Mouse (Mus musculus) forebrain, embryonic 11.5 days (tissue): Measurements from ENCODE around the gene Nsun2. TPM values are rescaled to one million over a fixed set of nuclear protein-coding genes. Genes with fewer than 3 reads are reported as not detected.

Source experiments
- ATAC-seq: fragments of 200-750 bp; cut with Nextera tagmentation; replicated peaks from 2 replicates; pipeline ENCODE4 v1.8.0; 2017; ENCODE audit warnings: moderate TSS enrichment; ENCODE audit not compliant: low FRiP score
- DNase-seq: peaks from one replicate; pipeline ENCODE4 v3.0.0-alpha.2; 2017; ENCODE audit warnings: low spot score
- H3K27ac ChIP-seq: fragments of 300-500 bp; sonication (generic); 2 replicates; pipeline ENCODE4 v1.5.1; 2014; ENCODE audit warnings: low read depth, low read length
- H3K27me3 ChIP-seq: fragments of 300-500 bp; sonication (generic); 2 replicates; pipeline ENCODE4 v1.6.1; 2014; ENCODE audit warnings: mild to moderate bottlenecking, low read length, mixed read lengths; ENCODE audit not compliant: control insufficient read depth, insufficient read depth
- H3K36me3 ChIP-seq: fragments of 300-500 bp; sonication (generic); 2 replicates; pipeline ENCODE4 v1.6.1; 2014; ENCODE audit warnings: mild to moderate bottlenecking, low read length, moderate library complexity, mixed read lengths; ENCODE audit not compliant: control insufficient read depth, insufficient read depth
- H3K4me1 ChIP-seq: fragments of 300-500 bp; sonication (generic); replicated peaks from 2 replicates; pipeline ENCODE4 v1.6.1; 2014; ENCODE audit warnings: low read length, mixed read lengths; ENCODE audit not compliant: control insufficient read depth, insufficient read depth
- H3K4me2 ChIP-seq: fragments of 300-500 bp; sonication (generic); 2 replicates; pipeline ENCODE4 v1.6.1; 2014; ENCODE audit warnings: low read depth, mild to moderate bottlenecking, low read length, moderate library complexity, mixed read lengths; ENCODE audit not compliant: severe bottlenecking
- H3K4me3 ChIP-seq: fragments of 300-500 bp; sonication (generic); 2 replicates; pipeline ENCODE4 v1.5.1; 2014; ENCODE audit warnings: low read depth, low read length
- H3K9ac ChIP-seq: fragments of 300-500 bp; sonication (generic); 2 replicates; pipeline ENCODE4 v1.6.1; 2014; ENCODE audit warnings: low read length
- H3K9me3 ChIP-seq: fragments of 300-500 bp; sonication (generic); 2 replicates; pipeline ENCODE4 v1.6.1; 2016; ENCODE audit warnings: low read length, mixed read lengths; ENCODE audit not compliant: control insufficient read depth
- WGBS: fragments of 180-500 bp; shearing (Covaris S2); extraction: QIAGEN DNeasy Blood & Tissue Kit; methylation state at CpG from one replicate; pipeline ENCODE4 v1.1.7; 2014; 5-methylcytosine and 5-hydroxymethylcytosine counted together
- polyA plus RNA-seq: library from polyadenylated mRNA; unstranded; fragments of >200 nt; fragmentation: Nextera tagmentation; extraction: Ambion mirVana; gene quantifications from 2 replicates; pipeline ENCODE4 v1.2.1, GENCODE M21; 2014

Nsun2 gene
- polyA plus RNA-seq, 1 experiment from 2014 or later, result 135 TPM

- Histone ChIP-seq H3K4me2 (no peak overlapping the region), H3K9ac (no peak overlapping the region), H3K27ac (no peak overlapping the region), H3K4me1 (no peaks in the 10 kb centered on the region), H3K4me3 (no peak overlapping the region), H3K36me3 (peaks cover 2% of the 10 kb centered on the region; the same call in 1 of the 2 replicates), H3K27me3 (no peaks in the 10 kb centered on the region), H3K9me3 (no peaks in the 10 kb centered on the region)
- 86% methylated on average over 4 of the region's 4 CpGs for WGBS
- no peak for ATAC-seq
- DNase-seq, result no peak
These were observed 107.0 kb downstream of the Nsun2 start for GRCm38 (mm10) chr13:69640541-69640940.

- no peaks in the 10 kb centered on the region; the same call in 1 of the 2 replicates for H3K36me3 ChIP-seq
- no peaks in the 10 kb centered on the region for H3K4me1 ChIP-seq
- no peaks in the 10 kb centered on the region for H3K9me3 ChIP-seq
- no peak for DNase-seq
- WGBS, result 87% methylated on average over 3 of the region's 3 CpGs
- no peaks in the 10 kb centered on the region for H3K27me3 ChIP-seq
- no peak overlapping the region for H3K9ac ChIP-seq
- no peak for ATAC-seq
- no peak overlapping the region for H3K27ac ChIP-seq
- H3K4me3 ChIP-seq, result no peak overlapping the region
- H3K4me2 ChIP-seq, result no peak overlapping the region
These were observed 107.5 kb downstream of the Nsun2 start for GRCm38 (mm10) chr13:69641017-69641416.

GRCm38 (mm10) chr13:69642656-69643216 is 109.2 kb downstream of the Nsun2 start:
- Histone ChIP-seq H3K9ac (no peak overlapping the region), H3K4me1 (no peaks in the 10 kb centered on the region), H3K4me2 (no peak overlapping the region), H3K27me3 (no peaks in the 10 kb centered on the region), H3K27ac (no peak overlapping the region), H3K9me3 (no peaks in the 10 kb centered on the region), H3K4me3 (no peak overlapping the region), H3K36me3 (no peaks in the 10 kb centered on the region; the same call in 1 of the 2 replicates)
- ATAC-seq (no peak), DNase-seq (no peak)
- WGBS, result 75% methylated on average over 5 of the region's 5 CpGs

GRCm38 (mm10) chr13:69643937-69644336 is 110.4 kb downstream of the Nsun2 start:
- Histone ChIP-seq H3K9ac (no peak overlapping the region), H3K27ac (no peak overlapping the region), H3K4me1 (no peaks in the 10 kb centered on the region), H3K4me2 (no peak overlapping the region), H3K9me3 (no peaks in the 10 kb centered on the region), H3K4me3 (no peak overlapping the region), H3K27me3 (no peaks in the 10 kb centered on the region), H3K36me3 (no peaks in the 10 kb centered on the region; the same call in 1 of the 2 replicates)
- DNase-seq (no peak), ATAC-seq (no peak)
- whole genome bisulfite sequencing, result 88% methylated on average over 2 of the region's 2 CpGs

- Histone ChIP-seq H3K36me3 (no peaks in the 10 kb centered on the region; the same call in 1 of the 2 replicates), H3K27ac (no peak overlapping the region), H3K9ac (no peak overlapping the region), H3K4me1 (no peaks in the 10 kb centered on the region), H3K9me3 (no peaks in the 10 kb centered on the region), H3K4me2 (no peak overlapping the region), H3K4me3 (no peak overlapping the region), H3K27me3 (no peaks in the 10 kb centered on the region)
- 86% methylated on average over 13 of the region's 13 CpGs for WGBS
- no peak for ATAC-seq
- DNase-seq, result no peak
These were observed 111.1 kb downstream of the Nsun2 start for GRCm38 (mm10) chr13:69644427-69645166.

GRCm38 (mm10) chr13:69645694-69646423 is 112.3 kb downstream of the Nsun2 start:
- Histone ChIP-seq H3K27ac (no peak overlapping the region), H3K27me3 (no peaks in the 10 kb centered on the region), H3K9ac (no peak overlapping the region), H3K4me3 (no peak overlapping the region), H3K9me3 (no peaks in the 10 kb centered on the region), H3K36me3 (no peaks in the 10 kb centered on the region), H3K4me1 (no peaks in the 10 kb centered on the region), H3K4me2 (no peak overlapping the region)
- no peak for DNase-seq
- ATAC-seq, result no peak
- 81% methylated on average over 13 of the region's 13 CpGs for WGBS

GRCm38 (mm10) chr13:69646481-69646880 is 112.9 kb downstream of the Nsun2 start:
- no peak overlapping the region for H3K9ac ChIP-seq
- 84% methylated on average over 9 of the region's 9 CpGs for WGBS
- H3K4me3 ChIP-seq, result no peak overlapping the region
- H3K4me1 ChIP-seq, result no peaks in the 10 kb centered on the region
- H3K27ac ChIP-seq, result no peak overlapping the region
- H3K9me3 ChIP-seq, result no peaks in the 10 kb centered on the region
- DNase-seq, result peak; percentile 40
- H3K4me2 ChIP-seq, result no peak overlapping the region
- no peak for ATAC-seq
- H3K27me3 ChIP-seq, result no peaks in the 10 kb centered on the region
- H3K36me3 ChIP-seq, result no peaks in the 10 kb centered on the region

- ATAC-seq (no peak), DNase-seq (no peak)
- Histone ChIP-seq H3K4me1 (no peaks in the 10 kb centered on the region), H3K9ac (no peak overlapping the region), H3K27ac (no peak overlapping the region), H3K4me2 (no peak overlapping the region), H3K36me3 (no peaks in the 10 kb centered on the region), H3K9me3 (no peaks in the 10 kb centered on the region), H3K27me3 (no peaks in the 10 kb centered on the region), H3K4me3 (no peak overlapping the region)
- 86% methylated on average over 3 of the region's 3 CpGs for WGBS
These were observed 121.0 kb downstream of the Nsun2 start for GRCm38 (mm10) chr13:69654508-69654907.
